Mouse (Mus musculus): ENCODE results near the gene Tmem59l.

- no peak for TF ChIP-seq POLR2A (IDR thresholded peaks at IDR 0.05; ENCODE audit: insufficient read depth, low read depth, low read length)
- TF ChIP-seq CTCF (IDR thresholded peaks at IDR 0.05), result no peak
These were observed 25.2 kb downstream of the Tmem59l start for GRCm38 (mm10) chr8:70461765-70462515.

Data from heart, adult 2 months (tissue).